Mouse (Mus musculus): Measurements from ENCODE around the gene Smarcc1.

DNA sequence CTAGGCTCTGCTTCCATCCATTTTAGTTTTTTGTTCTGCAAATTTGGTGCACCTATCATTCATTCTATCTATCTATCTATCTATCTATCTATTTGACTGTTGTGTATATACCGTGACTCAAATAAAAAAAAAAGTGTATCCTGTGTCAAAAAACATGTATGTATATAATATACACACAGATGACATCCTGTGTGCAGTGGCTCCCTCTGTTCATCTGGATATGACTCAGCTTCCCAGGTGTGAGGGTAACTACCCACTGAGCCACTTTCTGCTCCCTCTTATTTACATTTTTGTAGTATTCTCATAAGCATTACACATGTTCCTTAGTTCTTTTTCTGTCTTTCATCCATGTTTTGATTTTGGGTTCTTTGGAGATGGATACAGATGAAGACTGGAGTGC lies 24.6 kb downstream of the Smarcc1 start:
- TF ChIP-seq CTCF (IDR thresholded peaks at IDR 0.05) (no peak), EP300 (IDR thresholded peaks at IDR 0.05) (no peak)

Data from lung, postnatal 0 days (tissue).